Mouse (Mus musculus) CH12.LX (cell line): Measurements from ENCODE around the gene Abtb2. TPM values are rescaled to one million over a fixed set of nuclear protein-coding genes. Genes with fewer than 3 reads are reported as not detected.

Experiments used
- DNase-seq: peaks from one replicate; pipeline ENCODE4 v3.0.0-alpha.2; 2013; ENCODE audit errors: extremely low read depth
- H3K27ac ChIP-seq: 2 replicates; pipeline ENCODE4 v1.5.1; 2012; ENCODE audit warnings: low read depth, mild to moderate bottlenecking, control low read depth, moderate library complexity; ENCODE audit not compliant: insufficient read depth
- H3K27me3 ChIP-seq: replicated peaks from 2 replicates; pipeline ENCODE3; 2012; ENCODE audit warnings: inconsistent platforms
- H3K36me3 ChIP-seq, 2 experiments: replicated peaks in 1 of 2; 2 replicates each; pipeline versions ENCODE3 to v1.6.1; 2012; ENCODE audit warnings: inconsistent platforms in 1 of 2, low read length in 1 of 2, mild to moderate bottlenecking in 1 of 2, mixed read lengths in 1 of 2, moderate library complexity in 1 of 2; ENCODE audit not compliant: control insufficient read depth in 1 of 2, insufficient read depth in 1 of 2
- H3K4me1 ChIP-seq, 2 experiments: 2 replicates each; pipeline ENCODE4 v1.6.1; 2012; ENCODE audit warnings: inconsistent platforms in 1 of 2, moderate library complexity in 1 of 2; ENCODE audit not compliant: insufficient read depth in 2 of 2, control insufficient read depth in 1 of 2
- H3K4me2 ChIP-seq: 2 replicates; pipeline ENCODE4 v1.6.1; 2012; ENCODE audit warnings: low read depth, mild to moderate bottlenecking, control low read depth; ENCODE audit not compliant: poor library complexity, insufficient read depth, severe bottlenecking
- H3K4me3 ChIP-seq, 3 experiments: fragments of 150-350 bp in 1 of 3; sonication (generic) in 1 of 3; replicated peaks in 1 of 3; 2 replicates each; pipeline versions ENCODE3 to v1.5.1; 2011 to 2012; ENCODE audit warnings: low read depth in 2 of 3, low read length in 2 of 3, mild to moderate bottlenecking in 2 of 3, moderate library complexity in 2 of 3, control low read depth in 1 of 3, improper control_type of control experiment in 1 of 3, inconsistent platforms in 1 of 3, mixed read lengths in 1 of 3; ENCODE audit not compliant: poor library complexity in 1 of 3
- H3K79me2 ChIP-seq: replicated peaks from 2 replicates; pipeline ENCODE4 v1.6.1; 2012; ENCODE audit warnings: mild to moderate bottlenecking, moderate library complexity; ENCODE audit not compliant: control insufficient read depth, poor library complexity, insufficient read depth, severe bottlenecking; ENCODE audit errors: extremely low read depth
- H3K9ac ChIP-seq: 2 replicates; pipeline ENCODE4 v1.6.1; 2012; ENCODE audit warnings: low read depth, mild to moderate bottlenecking, control low read depth, moderate library complexity; ENCODE audit not compliant: insufficient read depth
- H3K9me3 ChIP-seq: replicated peaks from 2 replicates; pipeline ENCODE3; 2012; ENCODE audit warnings: low read length, inconsistent platforms, mixed read lengths
- CHD1 ChIP-seq: IDR thresholded peaks from 2 replicates; pipeline ENCODE4 v1.6.1; 2012; ENCODE audit warnings: low read depth, low read length, improper control_type of control experiment, inconsistent platforms
- CHD2 ChIP-seq: IDR thresholded peaks from 2 replicates; pipeline ENCODE4 v1.6.1; 2011; ENCODE audit warnings: low read length, improper control_type of control experiment
- CTCF ChIP-seq, 2 experiments: IDR thresholded peaks in 1 of 2; conservative IDR thresholded peaks in 1 of 2; 2 replicates each; pipeline ENCODE4 v1.5.1; 2011 to 2012; ENCODE audit warnings: low read depth in 2 of 2, low read length in 2 of 2, improper control_type of control experiment in 1 of 2, inconsistent platforms in 1 of 2, mild to moderate bottlenecking in 1 of 2, moderate library complexity in 1 of 2
- E2F4 ChIP-seq: IDR thresholded peaks from 2 replicates; pipeline ENCODE4 v1.6.1; 2011; ENCODE audit warnings: low read depth, low read length, improper control_type of control experiment; ENCODE audit not compliant: insufficient replicate concordance
- ELF1 ChIP-seq: IDR thresholded peaks from 2 replicates; pipeline ENCODE4 v1.6.1; 2014; ENCODE audit warnings: low read depth, mild to moderate bottlenecking, inconsistent platforms, low read length, improper control_type of control experiment
- GABPA ChIP-seq: IDR thresholded peaks from 2 replicates; pipeline ENCODE4 v1.6.1; 2012; ENCODE audit warnings: low read depth, low read length, improper control_type of control experiment, inconsistent platforms; ENCODE audit not compliant: insufficient replicate concordance
- HCFC1 ChIP-seq: IDR thresholded peaks from 2 replicates; pipeline ENCODE4 v1.6.1; 2012; ENCODE audit warnings: low read depth, mild to moderate bottlenecking, inconsistent platforms, low read length, improper control_type of control experiment
- IRF4 ChIP-seq: IDR thresholded peaks from 2 replicates; pipeline ENCODE4 v1.6.1; 2014; ENCODE audit warnings: low read depth, mild to moderate bottlenecking, inconsistent platforms, low read length, improper control_type of control experiment
- JUN ChIP-seq: IDR thresholded peaks from 2 replicates; pipeline ENCODE4 v1.6.1; 2011; ENCODE audit warnings: low read depth, mild to moderate bottlenecking, low read length, improper control_type of control experiment, moderate library complexity; ENCODE audit not compliant: insufficient read depth
- KAT2A ChIP-seq: IDR thresholded peaks from 2 replicates; pipeline ENCODE4 v1.6.1; 2012; ENCODE audit warnings: low read length, improper control_type of control experiment, inconsistent platforms; ENCODE audit not compliant: insufficient replicate concordance
- MAFK ChIP-seq: IDR thresholded peaks from 2 replicates; pipeline ENCODE4 v1.6.1; 2011; ENCODE audit warnings: low read length, improper control_type of control experiment; ENCODE audit not compliant: insufficient replicate concordance
- MXI1 ChIP-seq: IDR thresholded peaks from 2 replicates; pipeline ENCODE4 v1.6.1; 2011; ENCODE audit warnings: mild to moderate bottlenecking, low read depth, low read length, improper control_type of control experiment
- MYC ChIP-seq: IDR thresholded peaks from 2 replicates; pipeline ENCODE4 v1.6.1; 2011; ENCODE audit warnings: low read depth, mild to moderate bottlenecking, improper control_type of control experiment, low read length
- POLR2AphosphoS2 ChIP-seq: IDR thresholded peaks from 2 replicates; pipeline ENCODE4 v1.6.1; 2011; ENCODE audit warnings: low read depth, low read length, improper control_type of control experiment
- RAD21 ChIP-seq: IDR thresholded peaks from 2 replicates; pipeline ENCODE4 v1.6.1; 2011; ENCODE audit warnings: low read depth, mild to moderate bottlenecking, low read length, improper control_type of control experiment, moderate library complexity
- TCF12 ChIP-seq: IDR thresholded peaks from 2 replicates; pipeline ENCODE4 v1.6.1; 2014; ENCODE audit warnings: low read depth, mild to moderate bottlenecking, inconsistent platforms, low read length, improper control_type of control experiment
- USF1 ChIP-seq: IDR thresholded peaks from 2 replicates; pipeline ENCODE4 v1.6.1; 2014; ENCODE audit warnings: low read depth, mild to moderate bottlenecking, inconsistent platforms, low read length, improper control_type of control experiment
- USF2 ChIP-seq: conservative IDR thresholded peaks from 2 replicates; pipeline ENCODE4 v1.6.1; 2011; ENCODE audit warnings: low read depth, low read length, improper control_type of control experiment
- ZKSCAN1 ChIP-seq: IDR thresholded peaks from 2 replicates; pipeline ENCODE4 v1.6.1; 2012; ENCODE audit warnings: low read depth, inconsistent platforms, low read length, improper control_type of control experiment, borderline replicate concordance
- dilution Hi-C: fragments of 300-500 bp; cut with MboI; formaldehyde crosslinking; loops from 2 replicates; pipeline ENCODE4 v1.14.3; 2020; ENCODE audit warnings: low sequenced_read_pairs; ENCODE audit not compliant: extremely low pct_unique_long_range_greater_than_20kb, extremely low pct_ligation_motif_present
- in situ Hi-C: fragments of 300-500 bp; cut with MboI; formaldehyde crosslinking; loops from 3 replicates; pipeline ENCODE4 v1.14.3; 2019; ENCODE audit warnings: low sequenced_read_pairs, low pct_ligation_motif_present, low pct_unique_long_range_greater_than_20kb, mixed read lengths
- polyA plus RNA-seq: library from polyadenylated mRNA; unstranded; fragments of >175 nt; gene quantifications from 2 replicates; pipeline ENCODE4 v1.2.1, GENCODE M21; 2012; ENCODE audit warnings: low read depth; ENCODE audit not compliant: insufficient read length
- total RNA-seq, 2 experiments: library from RNA; depleted of rRNA; stranded (reverse); fragments of 300-350 nt in 1 of 2; fragments of >200 nt in 1 of 2; gene quantifications; 2 replicates each; pipeline ENCODE4 v1.2.3; 2012 to 2014

Gene Abtb2
- total and polyA plus RNA-seq, 3 experiments: 2.9 to 7.7 (median 3.8) TPM

- Histone ChIP-seq H3K4me2 (no peak overlapping the region), H3K36me3 (no peaks in the 10 kb centered on the region), H3K4me1 (peaks cover 35 to 88% of the 10 kb centered on the region in 2 experiments), H3K9ac (no peak overlapping the region), H3K4me3 (no peak overlapping the region), H3K79me2 (no peaks in the 10 kb centered on the region), H3K9me3 (no peaks in the 10 kb centered on the region), H3K27me3 (no peaks in the 10 kb centered on the region), H3K27ac (no peak overlapping the region)
- DNase-seq: no peak
- TF ChIP-seq KAT2A: no peak
- no peak for TF ChIP-seq CTCF (conservative IDR thresholded peaks at IDR 0.05 in 1 of 2, IDR thresholded peaks at IDR 0.05 in 1 of 2; ENCODE audit: low read depth in 2 of 2, low read length in 2 of 2)
- no peak for TF ChIP-seq MXI1
- TF ChIP-seq USF1: no peak
- TF ChIP-seq USF2: no peak
- no peak for TF ChIP-seq JUN
- no peak for TF ChIP-seq GABPA
- in situ Hi-C loops: no loop called here
- dilution Hi-C loops: no loop called here
These were observed 111.7 kb downstream of the Abtb2 start for GRCm38 (mm10) chr2:103677614-103678369.

- TF ChIP-seq HCFC1: no peak
- TF ChIP-seq MAFK: no peak
- no peak for TF ChIP-seq RAD21
- TF ChIP-seq GABPA: no peak
- TF ChIP-seq ZKSCAN1: no peak
- no peak for TF ChIP-seq ELF1
- TF ChIP-seq IRF4: no peak
- no peak for TF ChIP-seq CHD1
- no peak for TF ChIP-seq POLR2AphosphoS2
- no peak for TF ChIP-seq CHD2
- no peak for TF ChIP-seq MYC
- no peak for TF ChIP-seq KAT2A
- no peak for TF ChIP-seq E2F4
- no peak for TF ChIP-seq TCF12
- TF ChIP-seq, all 38 proteins: peak for 0
- Histone ChIP-seq H3K79me2 (no peaks in the 10 kb centered on the region), H3K4me2 (no peak overlapping the region), H3K27me3 (no peaks in the 10 kb centered on the region), H3K36me3 (no peaks in the 10 kb centered on the region), H3K4me3 (no peak overlapping the region), H3K9me3 (no peaks in the 10 kb centered on the region), H3K9ac (no peak overlapping the region), H3K27ac (no peak overlapping the region), H3K4me1 (peaks cover 35 to 88% of the 10 kb centered on the region in 2 experiments)
- dilution Hi-C loops: no loop called here
- in situ Hi-C loops: no loop called here
- no peak for DNase-seq
These were observed 112.3 kb downstream of the Abtb2 start for GRCm38 (mm10) chr2:103678433-103678832.
